Mouse (Mus musculus): ENCODE measurements around the gene Zfp579.
"Not testable (repeated sequence)": the region's sequence is repeated elsewhere in the genome, so short reads cannot be mapped to it uniquely, and the experiment has no call there.

The Zfp579 gene

DNA sequence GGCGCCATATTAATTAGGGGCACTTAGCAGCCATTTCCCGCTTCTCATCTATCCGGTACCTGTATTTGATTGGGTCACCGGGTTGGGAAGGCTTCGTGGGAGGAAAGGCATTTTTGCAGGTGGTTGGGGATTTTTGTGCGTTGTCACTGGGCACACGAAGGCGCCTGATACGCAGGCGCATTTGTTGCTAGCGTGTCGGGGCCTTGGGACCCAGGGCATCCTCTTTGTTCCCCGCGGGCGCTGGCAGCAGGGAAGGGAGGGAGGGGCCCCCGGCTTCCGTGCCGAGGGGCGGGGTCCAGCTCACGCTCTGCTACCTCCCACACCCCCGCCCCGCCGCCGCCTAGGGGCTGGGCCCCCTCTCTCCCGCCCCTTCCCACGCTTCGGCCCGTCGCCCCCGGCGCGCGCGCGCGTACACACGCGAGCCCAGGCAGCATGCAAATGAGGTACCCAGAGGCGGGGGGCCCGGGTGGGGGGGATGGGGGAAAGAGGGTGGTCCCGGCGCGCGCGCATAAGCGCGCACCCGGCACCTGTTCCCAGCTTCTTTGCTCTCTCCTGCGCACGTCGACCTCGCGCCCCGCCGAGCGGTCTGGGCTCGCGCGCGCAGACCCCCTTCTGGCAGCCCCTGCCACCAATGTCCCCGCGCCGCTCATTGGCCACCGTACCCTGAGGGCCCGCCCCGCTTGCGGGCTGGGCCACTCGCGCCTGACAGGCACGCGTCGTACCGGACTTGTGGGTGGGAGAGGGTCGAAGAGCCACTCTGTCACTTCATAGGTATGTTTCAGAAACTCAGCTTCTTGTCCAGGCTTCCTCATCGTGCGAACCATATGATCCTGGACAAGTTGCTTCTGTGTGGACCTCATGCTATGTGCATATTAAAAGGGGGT is 19.4 kb upstream of the Zfp579 start, which contains the start of gene Gm44973:
Gene Gm44973, plus strand, starts transcription at position 379 of the 884 bp plus-strand sequence.
- DNase-seq (ENCODE audit: low read depth, low spot score): peak; percentile 94

DNA sequence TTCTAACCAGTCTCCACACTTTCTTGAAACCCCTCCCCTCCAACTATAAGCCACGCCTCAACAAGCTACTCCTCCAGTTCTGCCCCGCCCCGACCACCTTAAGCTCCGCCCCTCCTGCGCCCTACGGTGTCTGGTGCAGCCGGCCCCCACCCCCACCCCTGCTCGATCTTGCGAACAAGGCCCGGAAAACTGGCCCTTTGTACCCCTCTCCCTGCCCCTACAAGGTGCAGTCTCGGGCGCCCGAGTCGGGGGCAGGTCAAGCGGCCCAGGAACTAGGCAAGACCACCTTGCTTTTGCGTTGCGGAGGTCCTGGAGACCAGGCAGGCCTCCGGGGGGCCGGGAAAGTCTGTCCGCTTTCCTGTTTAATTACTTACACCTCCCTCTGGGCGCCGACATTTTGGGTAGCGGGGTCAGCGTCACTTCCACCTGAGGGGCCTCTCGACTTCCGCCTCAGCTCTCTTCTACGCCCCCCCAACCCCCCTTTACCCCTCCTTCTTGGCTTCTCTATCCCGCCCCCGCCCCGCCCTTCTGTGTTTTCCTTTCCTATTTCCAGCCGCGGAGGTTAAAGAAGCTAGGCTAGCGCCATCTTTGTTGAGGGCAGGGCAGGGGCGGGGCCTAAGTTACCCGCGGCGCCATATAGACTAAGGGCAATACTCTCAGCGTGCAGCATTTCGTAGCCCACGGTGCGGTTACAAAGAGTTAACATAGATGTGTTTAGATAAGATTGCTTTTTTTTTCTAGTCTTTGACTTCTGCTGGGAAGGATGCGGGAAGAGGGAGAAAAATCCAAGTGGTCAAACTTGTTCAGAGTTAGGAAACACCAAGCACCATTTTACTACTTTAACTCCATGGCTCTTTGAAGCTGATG is 18.5 kb upstream of the Zfp579 start, which contains the start of the genes Zfp524 and Fiz1:
Gene Zfp524, plus strand, starts transcription at position 165 of the 867 bp plus-strand sequence.
Gene Fiz1, minus strand, starts transcription at position 447 of the 867 bp plus-strand sequence.
- DNase-seq (ENCODE audit: low read depth, low spot score): peak; percentile 98

DNA sequence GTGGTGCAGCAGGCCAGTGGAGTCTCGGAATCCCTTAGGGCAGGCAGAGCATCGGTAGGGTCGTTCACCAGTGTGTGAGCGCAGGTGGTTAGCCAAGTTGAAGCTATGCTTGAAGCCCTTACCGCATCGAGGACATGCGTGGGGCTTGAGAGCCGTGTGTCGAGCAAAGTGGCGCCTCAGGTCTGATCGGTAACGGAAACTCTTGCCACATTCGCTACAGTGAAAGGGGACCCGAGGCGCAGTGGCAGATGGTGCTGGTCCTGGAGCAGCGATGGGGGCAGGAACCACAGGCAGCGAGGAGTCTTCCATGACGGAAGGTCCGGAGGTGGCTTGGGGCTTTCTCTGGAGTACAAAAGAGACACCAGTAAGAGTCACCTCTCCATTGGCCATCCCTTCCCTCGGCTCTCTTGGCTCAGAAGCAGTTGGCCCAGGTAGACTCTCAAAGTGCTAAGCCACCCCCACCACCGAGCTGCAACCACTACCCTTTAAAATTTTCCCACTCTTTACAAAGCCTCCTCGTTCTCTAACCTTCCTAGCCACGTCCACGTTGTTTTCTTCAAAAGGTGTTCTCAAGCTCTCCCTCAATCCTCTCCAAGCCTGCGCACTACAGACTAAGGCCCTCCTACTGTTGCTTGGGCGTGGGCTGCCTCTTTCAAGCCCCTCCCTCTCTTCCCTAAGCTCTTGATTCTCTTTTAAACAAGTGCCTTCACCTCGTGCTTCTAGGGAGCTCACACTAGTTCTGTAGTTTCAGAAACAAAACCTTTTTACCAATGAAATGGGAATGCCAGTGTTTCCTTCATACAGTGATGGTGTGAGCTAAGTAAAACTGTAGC is 16.9 kb upstream of the Zfp579 start:
- no peak for DNase-seq (ENCODE audit: low read depth, low spot score)

DNA sequence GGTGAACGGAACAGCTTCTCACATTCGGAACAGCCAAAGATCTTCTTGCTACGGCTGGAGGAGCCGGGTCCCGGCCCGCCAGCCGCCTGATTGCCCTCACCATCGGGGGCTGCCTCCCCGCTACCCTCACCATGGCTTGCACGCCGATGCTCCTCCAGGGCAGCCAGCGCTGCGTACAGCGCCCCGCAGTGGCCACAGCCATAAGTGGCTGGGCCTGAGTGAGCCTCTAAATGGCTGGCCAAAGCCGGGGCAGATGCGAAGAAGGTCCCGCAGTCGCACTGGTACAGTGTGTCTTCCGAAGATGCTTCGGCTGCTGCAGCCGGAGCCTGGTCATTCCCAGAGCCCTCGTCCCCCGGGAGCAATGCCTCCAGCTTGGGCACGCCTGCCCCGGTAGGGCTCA is 12.3 kb upstream of the Zfp579 start:
- DNase-seq (ENCODE audit: low read depth, low spot score): no peak

DNA sequence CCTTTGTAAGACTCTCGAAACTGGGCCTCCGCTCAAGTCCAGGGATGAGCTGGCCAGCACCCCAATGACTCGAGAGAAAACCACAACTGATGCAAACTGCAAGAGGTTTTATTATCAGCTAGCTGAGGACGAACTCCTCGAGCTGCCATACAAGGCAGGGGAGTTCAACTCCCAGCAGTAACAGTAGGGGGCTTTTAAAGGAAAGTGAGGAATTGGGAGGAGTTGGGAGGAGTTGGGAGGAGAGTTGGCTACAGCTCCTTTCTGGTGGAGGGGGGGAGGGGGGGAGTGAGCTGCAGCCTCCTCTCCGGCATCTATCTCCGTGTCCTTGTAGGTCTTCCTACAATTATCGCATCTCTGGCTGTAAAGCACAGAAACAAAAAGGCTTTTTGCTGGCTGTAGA is 6.9 kb upstream of the Zfp579 start:
- not testable (repeated sequence) for DNase-seq (ENCODE audit: low read depth, low spot score)

DNA sequence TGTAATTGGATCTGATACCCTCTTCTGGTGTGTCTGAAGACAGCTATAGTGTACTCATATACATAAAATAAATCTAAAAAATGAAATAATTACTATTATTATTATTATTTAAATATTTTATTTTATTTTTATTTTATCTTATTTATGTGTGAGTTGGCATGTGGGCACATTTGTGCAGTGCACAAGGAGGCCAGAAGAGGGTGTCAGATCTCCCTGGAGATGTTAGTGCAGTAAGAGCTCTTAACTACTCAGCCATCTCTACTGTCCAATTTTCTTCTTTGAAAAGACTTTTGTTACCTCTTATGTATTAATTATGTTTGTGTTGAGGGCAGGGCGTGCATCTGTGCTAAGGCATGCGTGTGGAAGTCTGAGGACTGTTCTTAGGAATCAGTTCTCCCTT is 3.9 kb upstream of the Zfp579 start:
- DNase-seq (ENCODE audit: low read depth, low spot score): no peak

DNA sequence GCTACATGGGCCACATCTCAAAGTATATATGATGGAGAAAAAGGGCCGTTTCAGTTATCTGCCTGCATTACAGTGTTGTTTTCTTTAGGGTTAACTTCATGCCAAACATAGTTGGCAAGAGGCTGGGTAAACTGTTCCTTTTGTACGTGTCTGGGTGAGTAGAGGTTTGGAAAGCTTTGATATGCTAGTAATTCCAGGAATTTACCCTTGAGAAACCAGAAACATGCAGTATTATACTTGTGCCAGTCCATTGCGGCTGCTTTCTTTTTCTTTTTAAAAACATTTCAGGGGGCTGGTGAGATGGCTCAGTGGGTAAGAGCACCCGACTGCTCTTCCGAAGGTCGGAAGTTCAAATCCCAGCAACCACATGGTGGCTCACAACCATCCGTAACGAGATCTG is 976 bp upstream of the Zfp579 start:
- no peak for DNase-seq (ENCODE audit: low read depth, low spot score)

DNA sequence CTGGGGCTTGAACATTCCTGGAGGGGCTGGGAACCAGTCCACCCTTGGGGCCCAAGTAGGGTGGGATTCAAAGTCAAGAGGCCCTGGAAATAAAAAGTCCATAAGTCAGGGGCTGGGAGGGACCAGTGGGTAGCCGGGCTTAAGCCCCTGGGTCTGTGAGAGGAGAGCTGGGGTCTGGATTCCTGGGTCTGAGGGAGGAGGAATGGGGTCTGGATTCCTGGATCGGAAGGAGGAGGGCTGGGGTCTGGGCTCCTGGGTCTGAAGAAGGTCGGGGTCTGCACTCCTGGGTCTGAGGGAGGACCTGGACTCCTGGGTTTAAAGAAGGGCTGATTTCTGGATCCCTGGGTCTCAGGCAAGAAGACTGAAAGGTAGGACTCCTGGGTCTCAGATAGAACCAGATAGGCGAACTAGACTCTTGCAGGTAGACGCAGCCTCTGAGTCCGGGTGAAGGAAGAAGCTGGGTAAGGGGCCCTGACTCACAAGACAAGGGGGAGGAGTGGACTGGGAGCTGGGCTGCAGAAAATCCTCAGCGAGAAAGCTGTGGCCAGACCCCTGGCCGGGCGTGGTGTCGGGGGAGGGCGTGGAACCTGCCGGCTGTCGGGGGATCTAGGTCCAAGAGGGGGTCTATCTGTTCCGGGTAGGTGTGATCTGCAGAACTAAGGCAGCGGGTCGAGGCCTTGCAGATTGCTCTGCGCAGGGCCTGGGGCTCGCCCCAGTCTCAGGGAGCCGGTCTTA is 523 bp downstream of the Zfp579 start:
- DNase-seq (ENCODE audit: low read depth, low spot score): no peak

DNA sequence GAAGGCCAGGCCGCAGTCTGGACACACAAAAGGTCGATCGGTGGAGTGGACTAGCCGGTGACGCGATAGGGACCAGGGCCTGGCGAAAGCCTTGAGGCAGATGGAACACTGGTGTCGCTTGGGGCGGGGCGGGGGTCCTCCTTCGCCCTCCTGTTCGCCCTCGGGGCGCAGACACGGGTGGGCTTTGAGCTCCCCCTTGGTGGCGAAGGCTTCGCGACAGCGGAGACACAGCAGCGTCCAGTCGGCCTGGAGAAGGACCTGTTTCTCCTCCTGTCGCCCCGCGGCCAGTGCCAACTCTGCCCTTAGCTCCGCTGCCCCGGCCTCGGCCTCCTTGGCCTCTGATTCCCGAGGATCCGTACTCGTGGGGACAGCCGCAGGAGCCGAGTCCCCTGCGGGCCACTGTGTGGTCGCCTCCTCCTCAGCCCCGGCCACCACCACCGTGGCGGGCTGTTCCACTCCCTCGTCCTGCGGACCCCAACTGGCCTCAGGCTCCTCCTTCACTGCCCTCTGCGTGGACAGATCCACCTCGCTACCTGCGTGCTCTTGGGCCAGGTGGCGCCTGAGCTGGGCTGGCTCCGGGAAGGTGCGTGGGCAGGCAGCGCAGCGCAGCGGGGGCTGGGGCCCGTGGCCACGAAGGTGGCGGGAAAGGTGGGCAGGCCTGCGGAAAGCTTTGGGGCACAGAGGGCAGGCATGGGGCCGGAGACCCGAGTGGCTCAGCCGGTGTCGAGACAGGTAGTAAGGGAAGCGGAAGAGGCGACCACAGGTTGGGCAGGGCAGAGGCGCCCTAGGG is 1.8 kb downstream of the Zfp579 start:
- no peak for DNase-seq (ENCODE audit: low read depth, low spot score)

DNA sequence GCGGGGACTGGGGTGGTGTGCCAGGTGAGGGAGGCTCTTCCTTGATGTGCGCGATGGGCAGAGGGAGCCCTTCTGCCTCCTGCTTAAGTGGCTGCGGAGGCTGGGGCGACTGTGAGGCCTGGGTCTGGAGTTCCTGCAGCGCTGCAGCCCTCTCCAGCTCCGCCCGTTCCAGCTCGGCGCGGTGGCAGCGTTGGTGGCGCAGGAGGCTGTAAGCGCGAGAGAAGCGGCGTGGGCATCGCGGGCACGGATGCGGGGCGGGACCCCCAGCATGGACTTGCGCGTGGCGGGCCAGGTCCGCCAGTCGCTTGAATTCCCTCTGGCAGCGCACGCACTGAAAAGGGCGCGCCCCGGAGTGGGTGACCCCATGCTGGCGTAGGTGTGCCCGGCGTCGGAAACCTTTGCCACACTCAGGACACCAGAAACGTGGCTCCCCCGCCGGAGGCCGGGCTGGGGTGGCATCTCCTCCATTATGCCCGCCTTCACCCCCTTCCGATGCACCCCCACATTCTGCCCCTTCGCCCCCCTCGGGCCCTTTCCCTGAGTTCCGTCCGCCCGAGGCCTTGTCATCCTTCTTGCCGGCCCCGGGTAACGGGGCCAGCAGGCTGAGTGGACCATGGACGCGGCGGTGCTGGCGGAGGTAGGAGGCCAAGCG is 2.5 kb downstream of the Zfp579 start:
- no peak for DNase-seq (ENCODE audit: low read depth, low spot score)

DNA sequence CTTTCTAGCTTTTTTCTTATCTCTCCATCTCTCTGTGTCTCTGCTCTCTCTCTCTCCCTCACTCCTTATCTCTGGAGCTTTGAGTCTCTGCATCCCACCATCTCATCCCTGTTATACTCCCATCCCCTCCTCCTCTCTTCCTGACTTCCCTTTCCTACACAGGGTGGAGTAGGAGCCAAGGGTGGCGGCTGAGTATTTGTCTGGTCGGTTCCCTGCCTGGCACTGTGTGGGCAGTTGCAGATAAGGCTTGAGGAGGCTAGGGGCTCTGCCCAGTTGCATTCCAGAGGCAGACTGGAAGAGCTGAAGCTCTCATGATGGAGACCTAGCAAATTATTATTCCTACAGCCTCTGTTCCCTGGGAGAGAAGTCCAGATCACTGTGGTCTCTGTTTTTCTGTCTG is 7.7 kb downstream of the Zfp579 start:
- DNase-seq (ENCODE audit: low read depth, low spot score): no peak

DNA sequence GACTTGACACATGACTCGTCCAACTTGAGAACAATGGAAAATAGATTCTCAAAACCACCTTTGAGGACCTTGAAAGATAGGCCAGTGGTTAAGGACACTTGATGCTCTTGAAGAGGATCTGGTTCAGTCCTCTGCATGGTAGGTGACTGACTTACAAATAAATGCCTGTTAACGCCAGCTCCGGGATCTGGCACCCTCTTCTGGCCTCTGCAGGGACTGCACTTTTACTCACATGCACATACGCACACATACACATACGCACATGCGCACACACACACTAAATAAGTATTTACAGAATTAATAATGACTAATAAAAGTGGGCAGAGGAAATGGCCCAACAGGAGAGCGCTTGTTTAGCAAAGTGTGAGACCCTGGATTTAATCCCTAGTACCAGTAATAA is 19.1 kb downstream of the Zfp579 start:
- no peak for DNase-seq (ENCODE audit: low read depth, low spot score)

DNA sequence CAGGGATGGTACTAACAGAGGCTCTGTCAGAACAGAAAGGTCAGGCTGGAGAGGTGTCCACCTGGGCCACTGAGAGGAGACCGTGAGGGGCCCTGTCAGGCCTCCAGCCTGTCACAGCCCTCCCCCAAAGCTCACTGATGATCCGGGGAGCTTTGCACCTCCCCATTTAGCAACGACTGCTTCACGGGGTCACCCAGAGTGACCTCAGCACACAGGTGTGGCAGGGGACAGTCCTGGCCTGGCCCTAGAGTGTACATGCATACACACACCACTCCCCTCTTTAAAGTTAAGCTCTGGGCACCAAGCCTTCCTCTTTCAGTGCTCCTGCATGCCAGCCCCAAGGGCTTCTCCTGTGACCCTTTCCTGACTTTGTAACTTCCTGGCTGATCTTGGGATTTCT is 20.5 kb downstream of the Zfp579 start:
- no peak for DNase-seq (ENCODE audit: low read depth, low spot score)

DNA sequence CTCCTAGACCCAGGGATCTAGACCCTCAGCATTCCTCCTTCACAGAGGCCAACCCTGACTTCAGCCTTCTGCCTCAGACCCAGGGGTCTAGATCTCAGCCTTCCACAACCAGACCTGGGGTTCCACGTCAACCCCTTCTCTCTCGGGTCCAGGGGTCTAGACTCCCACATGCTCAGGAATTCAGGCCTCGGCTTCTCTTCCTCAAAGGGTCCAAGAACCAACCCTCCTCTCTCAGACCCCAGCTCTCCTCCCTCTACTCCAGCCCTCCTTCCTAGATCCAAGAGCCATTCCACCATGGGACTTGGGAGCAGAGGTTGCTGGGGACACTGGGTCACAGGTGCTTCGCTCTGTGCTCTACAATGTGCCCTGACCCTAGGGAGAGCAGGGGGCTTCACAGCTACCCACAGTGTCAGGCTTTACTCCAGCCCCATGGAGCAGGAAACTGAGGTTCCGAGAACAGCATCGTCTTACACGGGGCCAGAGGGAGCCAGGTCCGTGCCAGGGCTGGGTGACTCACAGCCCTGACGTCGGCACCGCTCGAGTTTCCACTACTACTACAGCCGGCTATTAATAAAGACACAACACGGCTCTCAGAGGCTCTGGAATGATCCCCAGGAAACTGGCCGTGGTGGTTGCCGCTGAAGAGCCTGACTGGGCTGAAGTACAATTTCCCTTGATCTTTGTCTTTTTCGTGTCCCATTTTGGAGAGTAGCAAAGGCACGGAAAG is 23.5 kb downstream of the Zfp579 start:
- DNase-seq (ENCODE audit: low read depth, low spot score): no peak

DNA sequence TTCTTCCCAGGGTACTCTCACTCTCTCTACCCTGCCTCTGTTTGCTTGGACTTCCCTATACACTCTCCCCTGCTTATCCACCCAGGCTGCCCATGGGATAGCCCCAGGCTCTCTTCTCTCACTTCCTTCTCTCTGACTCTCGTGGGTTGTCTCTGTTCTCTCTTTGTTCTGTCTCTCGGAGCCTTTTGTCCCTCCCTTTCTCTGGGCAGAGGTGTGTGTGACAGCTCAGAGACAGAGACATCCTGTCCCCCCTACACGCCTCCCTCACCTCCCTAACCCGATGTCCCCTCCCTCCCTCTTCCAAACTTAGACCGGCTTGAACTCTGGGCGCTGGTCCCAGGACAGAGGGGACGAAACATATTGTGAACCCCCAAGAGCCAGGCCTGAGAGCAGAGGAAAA is 24.2 kb downstream of the Zfp579 start:
- DNase-seq (ENCODE audit: low read depth, low spot score): no peak

DNA sequence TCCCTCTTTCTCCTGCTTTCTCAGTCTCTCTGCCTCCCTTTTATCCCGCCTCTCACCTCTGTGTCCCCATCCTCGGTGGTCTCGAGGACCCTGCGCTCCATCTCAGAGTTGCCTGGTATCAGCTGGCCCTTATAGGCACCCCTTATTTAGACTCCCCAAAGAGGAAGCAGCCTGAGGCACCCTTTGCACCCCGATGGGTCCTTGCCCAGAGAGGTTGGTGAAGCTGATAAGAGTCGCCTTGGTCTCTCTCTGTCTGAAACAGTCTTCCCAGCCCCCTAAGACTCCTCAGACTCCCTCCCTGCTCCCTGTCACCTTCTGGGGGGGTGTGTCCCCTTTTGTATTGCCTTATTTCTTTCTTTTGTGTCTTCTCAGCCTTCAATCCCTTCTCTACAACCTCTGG is 24.9 kb downstream of the Zfp579 start, which contains the start of gene Sbk3:
Gene Sbk3, minus strand, starts transcription at position 101 of the 400 bp plus-strand sequence.
- no peak for DNase-seq (ENCODE audit: low read depth, low spot score)

DNA sequence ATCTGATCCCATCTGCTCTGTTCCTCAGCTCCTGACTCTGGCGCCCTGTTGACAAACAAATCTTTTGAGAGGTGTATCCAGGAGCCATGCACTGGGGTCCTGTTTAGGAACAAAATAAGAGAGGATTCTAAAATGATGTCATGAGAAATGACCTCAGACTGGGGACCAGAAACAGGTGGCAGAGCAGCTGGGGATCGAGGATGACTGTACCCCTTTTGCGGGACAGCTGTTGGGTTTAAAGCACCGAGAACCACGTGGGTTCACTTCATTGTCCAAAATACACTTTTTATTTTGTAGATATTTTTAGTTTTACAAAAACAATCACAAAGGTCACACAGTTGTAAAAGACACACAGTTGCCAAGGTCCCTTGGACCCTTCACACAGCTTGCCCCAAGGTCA is 31.0 kb downstream of the Zfp579 start:
- DNase-seq (ENCODE audit: low read depth, low spot score): no peak

DNA sequence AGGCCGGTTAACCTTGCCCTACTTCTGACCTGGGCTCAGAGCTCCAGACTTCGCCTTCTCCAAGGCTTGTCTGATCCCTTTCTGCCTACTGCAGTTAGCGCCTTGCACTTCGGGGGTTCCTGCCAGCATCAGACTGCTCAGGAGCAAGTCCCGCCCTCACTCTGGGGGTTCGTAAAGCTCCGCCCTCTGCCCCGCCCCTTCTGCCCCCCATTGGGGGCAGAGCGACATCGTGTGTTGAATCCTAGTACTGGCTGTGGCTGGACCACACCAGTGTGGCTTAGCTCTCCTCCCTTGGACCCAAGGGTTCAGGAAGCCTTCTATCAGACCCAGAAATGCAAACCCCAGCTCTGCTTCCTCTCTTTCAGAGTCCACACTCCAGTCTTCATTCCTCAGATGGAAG is 31.7 kb downstream of the Zfp579 start, which contains the start of gene Sbk2:
Gene Sbk2, minus strand, starts transcription at position 135 of the 400 bp plus-strand sequence.
- peak; percentile 31 for DNase-seq (ENCODE audit: low read depth, low spot score)

DNA sequence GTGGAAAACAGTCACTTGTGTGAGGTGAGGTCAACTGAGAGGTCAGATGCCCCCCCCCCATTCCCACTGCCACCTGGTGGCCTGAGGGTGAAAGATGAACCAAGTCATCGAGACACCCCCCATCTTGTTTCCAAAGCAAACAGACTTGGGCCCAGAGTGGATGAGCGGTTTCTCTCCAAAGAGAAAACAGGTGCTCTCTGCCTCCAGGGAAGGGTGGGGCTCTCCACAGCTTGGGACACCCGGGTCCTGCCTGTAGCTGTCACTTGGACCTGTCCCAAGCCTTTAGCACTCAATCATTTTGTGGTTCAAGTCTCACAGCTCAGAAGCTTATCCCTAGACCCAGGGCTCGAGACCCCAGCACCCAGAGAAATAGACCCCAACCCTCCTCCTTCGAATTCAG is 32.4 kb downstream of the Zfp579 start:
- no peak for DNase-seq (ENCODE audit: low read depth, low spot score)
